Mouse (Mus musculus) ES-Bruce4 (cell line): ENCODE measurements at regions not wholly inside any gene's neighbourhood (a gene's known extent, or its start where the extent isn't known, plus 50 kb on each side); places are given as distances from the start of the nearest gene placed in this dataset.

Experiments
- H3K27ac ChIP-seq: 2 replicates; pipeline ENCODE4 v1.5.1; 2012; ENCODE audit warnings: low read length, inconsistent platforms; ENCODE audit not compliant: insufficient read depth
- H3K27me3 ChIP-seq: 2 replicates; pipeline ENCODE4 v1.6.1; 2012; ENCODE audit warnings: mild to moderate bottlenecking, low read length, inconsistent platforms; ENCODE audit not compliant: control insufficient read depth, poor library complexity, insufficient read depth, severe bottlenecking
- H3K36me3 ChIP-seq: 2 replicates; pipeline ENCODE4 v1.6.1; 2012; ENCODE audit warnings: inconsistent platforms, mild to moderate bottlenecking, low read length, moderate library complexity; ENCODE audit not compliant: control insufficient read depth, poor library complexity, insufficient read depth, severe bottlenecking
- H3K4me1 ChIP-seq: one replicate; pipeline ENCODE4 v1.8.1; 2011; ENCODE audit warnings: low read length; ENCODE audit not compliant: control insufficient read depth, insufficient read depth
- H3K4me3 ChIP-seq: 2 replicates; pipeline ENCODE4 v1.5.1; 2011; ENCODE audit warnings: low read depth, mild to moderate bottlenecking, low read length
- H3K9ac ChIP-seq: 2 replicates; pipeline ENCODE4 v1.6.1; 2012; ENCODE audit warnings: low read depth, mild to moderate bottlenecking, inconsistent platforms; ENCODE audit not compliant: poor library complexity, severe bottlenecking
- H3K9me3 ChIP-seq: replicated peaks from 2 replicates; pipeline ENCODE4 v1.6.1; 2012; ENCODE audit warnings: mild to moderate bottlenecking, low read length, inconsistent platforms; ENCODE audit not compliant: control insufficient read depth, poor library complexity, insufficient read depth, severe bottlenecking
- CTCF ChIP-seq: IDR thresholded peaks from one replicate; pipeline ENCODE4 v1.8.1; 2011; ENCODE audit warnings: low read depth, low read length
- EP300 ChIP-seq: IDR thresholded peaks from 2 replicates; pipeline ENCODE4 v1.6.1; 2011; ENCODE audit warnings: low read depth, low read length; ENCODE audit not compliant: insufficient read depth
- POLR2A ChIP-seq: IDR thresholded peaks from one replicate; pipeline ENCODE4 v1.8.1; 2011; ENCODE audit warnings: low read length; ENCODE audit not compliant: insufficient read depth

- no peaks in the 10 kb centered on the region for H3K27me3 ChIP-seq
- H3K27ac ChIP-seq, result no peak overlapping the region
- H3K4me1 ChIP-seq, result no peaks in the 10 kb centered on the region
- no peak overlapping the region for H3K9ac ChIP-seq
- no peak overlapping the region for H3K4me3 ChIP-seq
- TF ChIP-seq POLR2A (no peak), CTCF (no peak), EP300 (no peak)
- no peaks in the 10 kb centered on the region for H3K36me3 ChIP-seq
- H3K9me3 ChIP-seq, result no peaks in the 10 kb centered on the region
Observed at GRCm38 (mm10) chr13:107637269-107637668, 407.0 kb upstream of the Smim15 start.

DNA sequence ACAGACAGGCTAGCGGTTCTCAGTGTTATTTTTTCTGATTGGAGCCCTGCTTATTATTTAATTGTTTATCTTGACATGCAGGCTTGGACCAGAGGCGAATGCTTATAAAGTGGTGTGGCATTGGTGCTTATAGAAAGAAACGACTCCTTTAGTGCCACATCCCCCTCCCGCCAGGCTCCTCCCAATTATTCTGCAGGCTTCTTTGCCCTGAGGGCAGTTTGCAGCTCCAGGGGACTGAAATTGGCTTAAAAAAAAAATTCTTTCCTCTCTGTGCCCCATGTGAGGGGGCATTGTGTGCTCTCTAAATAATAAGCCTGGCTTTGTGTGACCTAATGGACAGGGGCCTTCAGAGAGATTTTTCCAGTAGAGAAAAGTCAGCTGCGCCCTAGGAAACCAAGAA lies 409.1 kb upstream of the Smim15 start:
- H3K4me3 ChIP-seq, result no peak overlapping the region
- no peaks in the 10 kb centered on the region for H3K4me1 ChIP-seq
- no peaks in the 10 kb centered on the region for H3K36me3 ChIP-seq
- no peaks in the 10 kb centered on the region for H3K9me3 ChIP-seq
- H3K27me3 ChIP-seq, result no peaks in the 10 kb centered on the region
- H3K27ac ChIP-seq, result no peak overlapping the region
- TF ChIP-seq POLR2A (no peak), CTCF (no peak), EP300 (no peak)
- no peak overlapping the region for H3K9ac ChIP-seq

DNA sequence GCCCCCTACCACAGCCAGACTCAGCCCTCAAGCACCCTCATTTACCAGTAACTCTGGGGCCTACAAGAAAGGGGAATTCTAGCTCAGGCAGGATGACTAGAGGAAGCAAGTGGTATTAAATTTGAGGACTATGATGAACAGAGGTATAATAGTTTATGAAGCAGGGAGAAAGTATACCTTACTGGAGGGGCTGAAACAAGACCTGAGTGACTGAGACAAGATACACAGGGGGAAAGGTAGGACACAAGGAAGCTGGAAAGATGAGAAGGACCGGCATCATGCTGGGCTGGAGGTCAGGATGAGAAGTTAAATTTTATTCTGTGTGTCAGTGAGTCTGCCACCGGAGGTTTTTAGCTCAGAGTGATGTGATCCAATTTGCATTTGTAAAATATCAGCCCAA lies 417.2 kb upstream of the Smim15 start:
- TF ChIP-seq EP300, result no peak
- TF ChIP-seq POLR2A, result no peak
- TF ChIP-seq CTCF, result no peak
- H3K27me3 ChIP-seq, result no peaks in the 10 kb centered on the region
- no peak overlapping the region for H3K4me3 ChIP-seq
- no peaks in the 10 kb centered on the region for H3K4me1 ChIP-seq
- no peaks in the 10 kb centered on the region for H3K36me3 ChIP-seq
- H3K9me3 ChIP-seq, result no peaks in the 10 kb centered on the region
- H3K9ac ChIP-seq, result no peak overlapping the region
- no peak overlapping the region for H3K27ac ChIP-seq

- H3K27ac ChIP-seq, result no peak overlapping the region
Observed at GRCm38 (mm10) chr13:107626670-107627069, 417.6 kb upstream of the Smim15 start.

GRCm38 (mm10) chr13:107621337-107621736 lies 422.9 kb upstream of the Smim15 start:
- TF ChIP-seq POLR2A (no peak), EP300 (no peak), CTCF (no peak)
- Histone ChIP-seq H3K9ac (no peak overlapping the region), H3K36me3 (no peaks in the 10 kb centered on the region), H3K27ac (no peak overlapping the region), H3K4me3 (no peak overlapping the region), H3K27me3 (no peaks in the 10 kb centered on the region), H3K9me3 (no peaks in the 10 kb centered on the region), H3K4me1 (peaks cover 2% of the 10 kb centered on the region)

More at GRCm38 (mm10) chr13:107626670-107627069, 417.6 kb upstream of the Smim15 start:
- Histone ChIP-seq H3K36me3 (no peaks in the 10 kb centered on the region), H3K9me3 (no peaks in the 10 kb centered on the region), H3K27me3 (no peaks in the 10 kb centered on the region), H3K9ac (no peak overlapping the region), H3K4me1 (no peaks in the 10 kb centered on the region), H3K4me3 (no peak overlapping the region)
- TF ChIP-seq CTCF, result no peak
- no peak for TF ChIP-seq POLR2A
- TF ChIP-seq EP300, result no peak

GRCm38 (mm10) chr13:107620887-107621286 lies 423.4 kb upstream of the Smim15 start:
- H3K27me3 ChIP-seq, result no peaks in the 10 kb centered on the region
- no peaks in the 10 kb centered on the region for H3K9me3 ChIP-seq
- no peak overlapping the region for H3K4me3 ChIP-seq
- TF ChIP-seq POLR2A (no peak), EP300 (no peak), CTCF (no peak)
- no peak overlapping the region for H3K9ac ChIP-seq
- no peaks in the 10 kb centered on the region for H3K36me3 ChIP-seq
- no peak overlapping the region for H3K27ac ChIP-seq
- H3K4me1 ChIP-seq, result peaks cover 2% of the 10 kb centered on the region
